Mouse (Mus musculus) bone marrow, adult 2 months (tissue): ENCODE data around the gene Fyb.

Experiments used
- CTCF ChIP-seq: fragments of 200-500 bp; IDR thresholded peaks from 2 replicates; pipeline ENCODE4 v1.5.1; 2011; ENCODE audit warnings: low read length, control low read depth; ENCODE audit not compliant: control insufficient read depth, insufficient read depth
- POLR2A ChIP-seq: fragments of 200-500 bp; IDR thresholded peaks from 2 replicates; pipeline ENCODE4 v1.6.1; 2011; ENCODE audit warnings: low read depth, mild to moderate bottlenecking, control low read depth, low read length, borderline replicate concordance; ENCODE audit not compliant: control insufficient read depth

GRCm38 (mm10) chr15:6551875-6552274, 29.2 kb downstream of the Fyb start:
- TF ChIP-seq CTCF (no peak), POLR2A (no peak)
